In genomic region chr1:194341758-194342157, GRCm38 (mm10) we compare ENCODE assay signal across 18 mouse cellular contexts.
DNase-seq lines count a peak whose midpoint lies in the region; ATAC-seq and TF ChIP-seq lines count a peak whose summit lies in the region.
"Had no signal": no experiment of that assay in that cellular context is flagged by ENCODE, and none has a peak within 500 bp of the region (broad histone marks: within the 10 kb centered on the region; RNA-seq: fewer than 3 reads in every experiment).

No protein-coding gene starts in this region.

- no peaks in the 10 kb centered on the region for H3K36me3 ChIP-seq in hindbrain, embryonic 12.5 days
- H3K36me3 ChIP-seq in hindbrain, embryonic 10.5 days = no peaks in the 10 kb centered on the region
- no peaks in the 10 kb centered on the region for H3K36me3 ChIP-seq in midbrain, embryonic 12.5 days
- no peaks in the 10 kb centered on the region for H3K36me3 ChIP-seq in midbrain, embryonic 10.5 days
- H3K36me3 ChIP-seq: embryonic facial prominence, embryonic 15.5 days; forebrain, embryonic 10.5 days; heart, embryonic 10.5 days had no signal

- CTCF ChIA-PET in Patski (lab: Charles Lee) = interaction anchor here (0.7 kb wide), 1 partner anchor 21 kb away, joined by 3 read pairs; no protein-coding TSS in a partner anchor

- POLR2A ChIA-PET in Patski (lab: Charles Lee) = no interaction called here

- WGBS in hindbrain, embryonic 12.5 days = 52% methylated on average over 3 of the region's 3 CpGs
- WGBS in hindbrain, embryonic 10.5 days = 58% methylated on average over 3 of the region's 3 CpGs
- 41% methylated on average over 3 of the region's 3 CpGs for WGBS in midbrain, embryonic 12.5 days
- WGBS in midbrain, embryonic 10.5 days = 76% methylated on average over 3 of the region's 3 CpGs

- H3K4me3 ChIP-seq in hindbrain, embryonic 12.5 days = no peak overlapping the region
- H3K4me3 ChIP-seq in hindbrain, embryonic 10.5 days = no peak overlapping the region
- no peak overlapping the region for H3K4me3 ChIP-seq in midbrain, embryonic 12.5 days
- no peak overlapping the region for H3K4me3 ChIP-seq in midbrain, embryonic 10.5 days
- H3K4me3 ChIP-seq: embryonic facial prominence, embryonic 15.5 days; erythroblast, embryonic 14.5 days; forebrain, embryonic 10.5 days; heart, embryonic 10.5 days had no signal

- no peak for DNase-seq in hindbrain, embryonic 10.5 days (ENCODE audit: low spot score)
- DNase-seq in midbrain, embryonic 10.5 days (ENCODE audit: low spot score) = no peak
- no peak for DNase-seq in Patski (ENCODE audit: low read depth, low spot score)
- no peak for DNase-seq in frontal cortex, postnatal 14 days (ENCODE audit: low spot score in 2 of 2)
- DNase-seq: adrenal gland, postnatal 10 days; cerebellum, adult 11 months; cerebellum, adult 8-10 months; embryo, embryonic 11 days; heart, adult 18-20 months; heart, postnatal 10 days; heart, postnatal 4 days had no signal

- TF ChIP-seq CTCF in Patski (IDR thresholded peaks at IDR 0.05) = no peak

- H3K4me2 ChIP-seq in hindbrain, embryonic 12.5 days (replicated peaks) = no peak overlapping the region
- H3K4me2 ChIP-seq in midbrain, embryonic 12.5 days (replicated peaks) = no peak overlapping the region
- H3K4me2 ChIP-seq: embryonic facial prominence, embryonic 15.5 days; hindbrain, embryonic 14.5 days had no signal

- ATAC-seq in hindbrain, embryonic 12.5 days (ENCODE audit: low FRiP score) = no peak
- no peak for ATAC-seq in midbrain, embryonic 12.5 days (ENCODE audit: low FRiP score, low read depth)
- ATAC-seq in Patski = peak; percentile 39

- peaks cover 7% of the 10 kb centered on the region; the same call in 1 of the 2 replicates for H3K4me1 ChIP-seq in hindbrain, embryonic 12.5 days
- H3K4me1 ChIP-seq in hindbrain, embryonic 10.5 days (replicated peaks) = peaks cover 17% of the 10 kb centered on the region
- H3K4me1 ChIP-seq in midbrain, embryonic 12.5 days = peaks cover 11% of the 10 kb centered on the region
- peaks cover 16% of the 10 kb centered on the region for H3K4me1 ChIP-seq in midbrain, embryonic 10.5 days

- H3K27me3 ChIP-seq in hindbrain, embryonic 12.5 days = no peaks in the 10 kb centered on the region
- no peaks in the 10 kb centered on the region for H3K27me3 ChIP-seq in hindbrain, embryonic 10.5 days (ENCODE audit: insufficient read depth, poor library complexity, severe bottlenecking)
- H3K27me3 ChIP-seq in midbrain, embryonic 12.5 days = no peaks in the 10 kb centered on the region; the same call in 1 of the 2 replicates
- H3K27me3 ChIP-seq in midbrain, embryonic 10.5 days (ENCODE audit: low read depth, poor library complexity, severe bottlenecking) = no peaks in the 10 kb centered on the region
- no peaks in the 10 kb centered on the region for H3K27me3 ChIP-seq in Patski
- H3K27me3 ChIP-seq: embryonic facial prominence, embryonic 15.5 days had no signal

- in situ Hi-C loops in Patski (cut with MboI; ENCODE audit: low pct_unique_long_range_greater_than_20kb) = no loop called here

- no peak overlapping the region for H3K9ac ChIP-seq in hindbrain, embryonic 12.5 days
- no peak overlapping the region for H3K9ac ChIP-seq in midbrain, embryonic 12.5 days (replicated peaks)
- H3K9ac ChIP-seq: embryonic facial prominence, embryonic 15.5 days; hindbrain, embryonic 14.5 days had no signal

- no peaks in the 10 kb centered on the region for H3K9me3 ChIP-seq in hindbrain, embryonic 12.5 days (replicated peaks)
- no peaks in the 10 kb centered on the region for H3K9me3 ChIP-seq in hindbrain, embryonic 10.5 days
- H3K9me3 ChIP-seq in midbrain, embryonic 12.5 days = no peaks in the 10 kb centered on the region
- H3K9me3 ChIP-seq in midbrain, embryonic 10.5 days (replicated peaks) = no peaks in the 10 kb centered on the region
- H3K9me3 ChIP-seq: embryonic facial prominence, embryonic 15.5 days; forebrain, embryonic 10.5 days; heart, embryonic 10.5 days had no signal

- H3K27ac ChIP-seq in hindbrain, embryonic 12.5 days = peak overlapping the region; percentile 0; the same call in 1 of the 2 replicates
- no peak overlapping the region for H3K27ac ChIP-seq in hindbrain, embryonic 10.5 days
- peak overlapping the region; percentile 27; the same call in 1 of the 2 replicates for H3K27ac ChIP-seq in midbrain, embryonic 12.5 days (replicated peaks)
- H3K27ac ChIP-seq in midbrain, embryonic 10.5 days (replicated peaks) = no peak overlapping the region
- H3K27ac ChIP-seq: embryonic facial prominence, embryonic 15.5 days; heart, embryonic 10.5 days; hindbrain, embryonic 14.5 days had no signal

Comparison
In these comparisons a context has a peak if more than half of its experiments do, and no peak if none do; other contexts are left out.
1. H3K27ac ChIP-seq: peak in hindbrain, embryonic 12.5 days (single experiment) and midbrain, embryonic 12.5 days (single experiment); none in hindbrain, embryonic 10.5 days (single experiment) and midbrain, embryonic 10.5 days (single experiment).